Mouse (Mus musculus): ENCODE measurements at regions not wholly inside any gene's neighbourhood (a gene's known extent, or its start where the extent isn't known, plus 50 kb on each side); places are given as distances from the start of the nearest gene placed in this dataset.

- DNase-seq: no peak
Measured at GRCm38 (mm10) chr10:111695918-111696760, 190.1 kb downstream of the Phlda1 start.

GRCm38 (mm10) chr10:111696987-111697386 lies 190.9 kb downstream of the Phlda1 start:
- no peak for DNase-seq

GRCm38 (mm10) chr10:111699557-111700508 lies 193.7 kb downstream of the Phlda1 start:
- DNase-seq: no peak

DNA sequence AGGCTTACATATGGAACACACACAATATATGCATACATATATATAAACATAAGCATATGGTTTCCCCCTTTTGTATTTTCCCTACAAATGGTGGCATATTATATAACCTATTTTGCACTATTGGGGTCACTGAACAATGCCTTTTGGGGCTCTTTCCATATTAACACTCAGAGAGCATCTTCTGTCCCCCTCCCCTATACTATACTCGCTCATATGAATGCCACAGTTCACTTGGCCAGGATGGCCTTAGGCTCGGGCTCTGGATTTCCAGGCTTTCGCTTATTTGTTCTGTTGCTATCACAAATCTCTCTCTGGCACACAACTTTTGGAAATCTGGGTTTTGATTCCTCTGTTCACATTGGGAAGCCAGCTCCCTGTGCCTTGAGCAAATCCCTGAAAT lies 194.5 kb downstream of the Phlda1 start:
- DNase-seq: no peak

- DNase-seq: no peak
Measured at GRCm38 (mm10) chr10:111701138-111701537, 195.1 kb downstream of the Phlda1 start.

DNA sequence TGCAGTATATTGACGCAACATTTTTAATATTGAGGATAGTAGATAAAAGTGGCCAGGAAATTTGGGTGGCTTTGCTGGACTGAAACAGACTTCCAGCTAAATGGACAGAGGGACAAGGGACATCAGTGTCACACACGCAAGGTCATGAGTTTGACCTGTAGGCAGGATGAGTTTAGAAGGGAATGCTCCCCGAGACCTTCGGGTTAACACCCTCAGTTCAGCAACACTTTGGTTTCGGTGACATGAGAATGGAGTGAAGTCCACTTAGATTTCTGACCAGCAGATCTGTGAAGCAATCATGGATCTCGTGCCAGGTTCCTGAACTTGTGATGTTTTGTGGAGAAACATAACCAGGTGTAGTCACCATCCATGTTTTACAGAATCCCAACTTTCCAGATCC lies 196.3 kb downstream of the Phlda1 start:
- no peak for DNase-seq

GRCm38 (mm10) chr10:111703447-111703846 lies 197.4 kb downstream of the Phlda1 start:
- no peak for DNase-seq

DNA sequence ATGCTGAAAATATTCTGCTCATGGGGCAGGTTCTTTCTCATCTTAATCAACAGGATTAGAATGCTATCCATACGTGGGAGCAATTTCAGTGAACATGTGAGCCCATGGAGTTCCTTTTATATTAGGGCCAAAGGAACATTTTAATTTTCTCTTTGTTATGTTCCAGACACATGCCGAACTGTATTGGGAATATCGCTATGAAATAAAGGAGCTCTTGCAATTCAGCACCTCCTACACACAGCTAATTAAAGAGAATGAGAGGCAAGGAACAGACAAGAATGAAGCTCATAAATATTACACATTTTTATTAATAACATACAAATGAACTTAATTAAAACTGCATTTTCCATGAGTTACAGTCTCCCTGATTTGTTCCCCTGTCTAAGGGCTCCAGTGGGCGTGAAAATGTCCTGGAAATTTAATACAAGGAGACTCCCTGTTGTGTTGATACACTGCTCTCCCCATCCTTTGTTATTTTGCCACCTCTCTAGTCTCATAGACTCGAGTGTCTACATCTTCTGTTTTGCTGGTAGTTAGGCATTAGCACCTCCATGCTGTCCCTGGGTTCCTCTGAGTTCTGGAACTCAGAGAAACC lies 205.5 kb downstream of the Phlda1 start:
- no peak for DNase-seq

DNA sequence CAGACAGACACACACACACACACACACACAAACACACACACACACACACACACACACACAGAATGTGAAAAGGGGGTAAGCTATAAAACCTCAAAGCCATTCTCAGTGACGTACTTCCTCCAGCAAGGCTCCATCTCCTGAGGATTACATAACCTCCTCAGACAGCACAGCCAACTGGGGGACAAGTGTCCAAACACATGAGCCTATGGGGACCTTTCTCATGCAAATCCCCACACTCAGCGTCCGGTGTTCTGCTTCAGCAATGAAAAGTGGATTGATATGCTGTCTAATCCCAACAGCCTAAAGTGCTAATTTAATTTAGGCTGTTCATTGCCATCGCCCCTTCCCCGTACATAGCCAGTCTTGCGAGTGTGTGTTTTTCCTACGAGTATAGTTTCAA lies 206.9 kb downstream of the Phlda1 start:
- no peak for DNase-seq

DNA sequence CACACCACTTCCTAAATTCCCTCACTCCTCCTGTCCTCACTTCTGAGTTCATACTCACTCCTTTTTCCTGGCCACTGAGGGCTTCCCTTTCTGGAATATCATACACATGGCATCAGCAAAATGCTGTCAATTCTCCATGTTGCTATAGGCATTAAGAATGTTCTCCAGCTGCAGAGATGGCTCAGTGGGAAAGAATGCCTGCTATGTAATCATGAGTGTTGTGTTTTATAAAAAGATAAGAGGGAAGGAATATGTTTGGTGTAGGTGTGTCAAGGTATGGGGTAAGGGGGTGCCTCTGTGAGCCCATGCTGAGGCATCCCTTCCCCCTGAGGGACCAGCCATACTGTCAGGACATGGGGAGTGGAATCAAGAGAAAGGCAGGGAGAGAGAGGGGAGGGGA lies 207.6 kb downstream of the Phlda1 start:
- no peak for DNase-seq

GRCm38 (mm10) chr10:111715172-111715571 lies 209.1 kb downstream of the Phlda1 start:
- no peak for DNase-seq

GRCm38 (mm10) chr10:111719632-111720031 lies 213.5 kb downstream of the Phlda1 start:
- DNase-seq: no peak

DNA sequence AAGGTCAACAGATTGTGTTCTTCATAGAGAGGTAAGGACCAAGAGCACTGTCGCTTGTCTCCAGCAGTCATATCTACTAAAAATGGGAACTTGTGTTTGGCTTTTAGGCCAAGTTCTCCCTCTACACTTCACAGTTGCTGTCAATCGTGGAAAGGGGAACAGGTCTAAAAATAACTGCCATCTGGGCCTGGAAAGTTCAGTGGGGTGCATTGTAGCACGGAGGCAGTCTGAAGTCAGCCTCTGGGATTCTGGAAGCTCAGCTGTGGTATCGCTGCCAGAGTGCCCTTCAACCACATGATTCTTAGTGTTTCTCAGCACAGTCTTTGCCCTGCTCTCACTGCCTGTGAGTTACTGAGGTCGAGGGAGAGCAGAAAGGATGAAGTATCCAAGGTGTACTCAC lies 215.0 kb downstream of the Phlda1 start:
- no peak for DNase-seq

GRCm38 (mm10) chr10:111723885-111724284 lies 217.8 kb downstream of the Phlda1 start:
- no peak for DNase-seq

- DNase-seq: no peak
Measured at GRCm38 (mm10) chr10:111724574-111725414, 218.7 kb downstream of the Phlda1 start.

DNA sequence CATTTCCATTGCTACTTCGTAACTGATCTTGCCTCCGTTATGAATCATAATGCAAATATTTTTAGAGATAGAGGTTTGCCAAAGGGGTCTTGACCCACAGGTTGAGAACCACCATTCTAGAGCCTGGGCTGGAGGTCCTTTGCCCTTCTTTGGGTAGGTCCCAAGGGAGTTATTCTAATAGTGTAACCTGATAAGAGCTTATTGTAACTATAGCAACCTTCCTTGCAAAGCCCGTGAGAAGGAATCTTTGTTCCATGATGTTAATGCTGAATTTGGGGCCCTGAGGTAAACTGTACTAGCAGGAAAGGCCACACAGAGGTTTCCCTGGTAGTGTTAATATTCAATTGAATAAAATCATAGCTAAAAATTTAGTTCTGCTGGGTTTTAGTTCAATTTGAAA lies 229.9 kb downstream of the Phlda1 start:
- no peak for DNase-seq

GRCm38 (mm10) chr10:111739471-111740138 lies 232.9 kb upstream of the Krr1 start:
- DNase-seq: no peak

- DNase-seq: no peak
Measured at GRCm38 (mm10) chr10:111740586-111741265, 231.7 kb upstream of the Krr1 start.

- no peak for DNase-seq
Measured at GRCm38 (mm10) chr10:111741301-111741945, 231.0 kb upstream of the Krr1 start.

GRCm38 (mm10) chr10:111743291-111743690 lies 229.2 kb upstream of the Krr1 start:
- no peak for DNase-seq

GRCm38 (mm10) chr10:111745116-111745515 lies 227.3 kb upstream of the Krr1 start:
- no peak for DNase-seq

All from thymus, postnatal 36 days (tissue).